Mouse (Mus musculus): ENCODE measurements around the gene Olfr883. TPM values are rescaled to one million over a fixed set of nuclear protein-coding genes. Genes with fewer than 3 reads are reported as not detected.

The Olfr883 gene
- not detected in 2 replicates for polyA plus RNA-seq (2016; fragmentation: Nextera tagmentation; extraction: Ambion mirVana)

DNA sequence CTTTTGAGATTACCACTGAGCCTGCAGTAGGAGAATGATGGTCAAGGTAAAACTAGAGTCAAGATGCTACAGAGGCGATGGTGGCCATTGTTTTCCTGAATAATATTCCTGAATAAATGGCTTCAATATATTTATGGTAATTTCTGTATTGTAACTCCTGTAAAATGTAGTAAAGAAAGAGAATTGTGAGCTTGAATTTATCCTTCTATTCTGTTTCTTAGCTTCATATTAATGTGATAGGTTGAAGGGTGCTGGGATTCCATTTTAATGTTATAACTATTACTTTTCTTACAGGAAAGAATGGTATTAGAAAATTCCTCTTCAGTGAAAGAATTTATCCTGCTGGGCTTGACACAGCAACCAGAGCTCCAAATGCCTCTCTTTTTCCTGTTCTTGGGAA lies at the start of gene Olfr883:
Gene Olfr883 (plus strand): TSS at position 301 of the 400 bp plus-strand sequence.
- Histone ChIP-seq H3K36me3 (no peaks in the 10 kb centered on the region), H3K27ac (replicated peaks) (no peak within 1 kb of the TSS), H3K4me1 (no peaks in the 10 kb centered on the region), H3K4me3 (no peak within 1 kb of the TSS), H3K27me3 (no peaks in the 10 kb centered on the region), H3K4me2 (replicated peaks) (no peak within 1 kb of the TSS), H3K9ac (replicated peaks) (no peak within 1 kb of the TSS), H3K9me3 (no peaks in the 10 kb centered on the region)
- 70% methylated on average over 1 of the region's 1 CpGs for whole genome bisulfite sequencing
- ATAC-seq (ENCODE audit: low FRiP score, low read depth), result no peak

DNA sequence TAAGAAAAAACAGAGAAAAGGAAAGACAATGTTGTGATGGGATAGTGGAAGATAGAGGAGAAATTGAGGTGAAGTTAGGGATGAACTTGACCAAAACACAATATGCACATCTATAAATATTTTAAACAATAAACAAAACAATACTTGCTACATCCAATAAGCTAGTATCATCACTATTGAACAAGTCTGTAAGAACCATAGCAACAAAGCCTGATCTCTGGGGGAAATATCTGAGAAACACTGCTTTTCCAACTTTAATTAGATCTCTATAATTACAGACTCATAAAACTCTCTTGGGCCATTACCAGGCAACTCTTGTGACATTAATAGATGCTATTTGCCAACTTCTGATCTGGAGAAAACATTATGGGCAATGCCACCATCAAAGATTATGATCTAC lies 34.1 kb upstream of the Olfr883 start, which contains the start of gene Olfr881:
Gene Olfr881 (plus strand): TSS at position 301 of the 400 bp plus-strand sequence.
- no peak within 1 kb of the TSS for H3K4me3 ChIP-seq
- no peaks in the 10 kb centered on the region for H3K9me3 ChIP-seq
- H3K4me1 ChIP-seq, result no peaks in the 10 kb centered on the region
- no peaks in the 10 kb centered on the region for H3K36me3 ChIP-seq
- no peak within 1 kb of the TSS for H3K27ac ChIP-seq (replicated peaks)
- H3K27me3 ChIP-seq, result no peaks in the 10 kb centered on the region
- H3K4me2 ChIP-seq (replicated peaks), result no peak within 1 kb of the TSS
- no peak within 1 kb of the TSS for H3K9ac ChIP-seq (replicated peaks)
- ATAC-seq (ENCODE audit: low FRiP score, low read depth), result no peak

DNA sequence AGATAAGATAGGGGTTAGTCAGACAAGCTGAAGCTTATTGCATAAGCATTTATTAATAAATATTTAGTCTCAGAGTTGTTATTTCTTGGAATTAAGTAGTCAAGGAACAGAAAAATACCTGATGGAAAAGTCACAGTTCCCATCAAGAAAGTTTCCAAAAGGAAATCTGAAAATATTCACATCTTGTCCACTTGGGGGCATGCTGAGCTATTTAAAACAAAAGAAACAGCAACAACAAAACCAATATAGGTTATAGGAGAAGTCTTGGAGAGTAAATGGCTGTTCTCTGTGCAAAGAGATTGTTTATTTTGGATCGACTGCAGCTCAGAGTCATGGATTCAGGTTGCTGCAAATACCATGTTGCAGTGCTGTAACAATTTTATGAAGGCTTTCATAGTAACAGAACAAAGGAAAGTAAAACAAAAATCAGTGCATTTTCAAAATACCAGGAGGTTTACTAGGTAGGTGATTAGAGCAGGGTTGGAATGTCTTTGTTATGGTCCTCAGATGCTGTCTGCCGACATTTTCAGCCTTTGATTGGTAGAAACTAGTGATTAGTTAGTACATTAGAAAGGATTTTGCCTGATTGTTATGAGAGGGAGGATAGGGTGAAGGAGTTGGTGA lies 26.9 kb upstream of the Olfr883 start:
- Histone ChIP-seq H3K4me2 (replicated peaks) (no peak overlapping the region), H3K9ac (replicated peaks) (no peak overlapping the region), H3K4me3 (no peak overlapping the region), H3K9me3 (no peaks in the 10 kb centered on the region), H3K27me3 (no peaks in the 10 kb centered on the region), H3K36me3 (no peaks in the 10 kb centered on the region), H3K4me1 (no peaks in the 10 kb centered on the region), H3K27ac (replicated peaks) (no peak overlapping the region)
- WGBS, result 51% methylated on average over 2 of the region's 2 CpGs
- ATAC-seq (ENCODE audit: low FRiP score, low read depth), result no peak

DNA sequence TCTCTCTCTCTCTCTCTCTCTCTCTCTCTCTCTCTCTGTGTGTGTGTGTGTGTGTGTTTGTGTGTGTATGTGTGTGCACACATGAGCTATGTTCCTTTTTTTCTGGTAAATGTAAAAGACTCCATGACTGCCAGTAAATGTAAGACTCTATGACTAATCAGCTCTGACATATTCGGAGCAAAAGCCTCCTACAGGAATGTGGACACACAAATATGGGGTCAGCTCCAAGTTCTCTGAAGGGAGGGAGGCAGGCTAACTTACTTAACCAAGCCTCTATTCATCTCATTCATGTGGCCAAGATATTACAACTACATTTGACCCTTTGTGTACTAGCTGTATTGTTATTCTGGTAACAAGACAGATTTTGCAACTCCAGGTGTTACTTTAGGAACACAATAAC lies 25.6 kb upstream of the Olfr883 start:
- no peak for ATAC-seq (ENCODE audit: low FRiP score, low read depth)

GRCm38 (mm10) chr9:38046255-38046654 lies 20.6 kb downstream of the Olfr883 start, which contains the start of gene Olfr884:
Gene Olfr884, plus strand, starts transcription at chr9:38046555.
- Histone ChIP-seq H3K9ac (replicated peaks) (no peak within 1 kb of the TSS), H3K27ac (replicated peaks) (no peak within 1 kb of the TSS), H3K27me3 (no peaks in the 10 kb centered on the region), H3K36me3 (no peaks in the 10 kb centered on the region), H3K4me2 (replicated peaks) (no peak within 1 kb of the TSS), H3K4me3 (no peak within 1 kb of the TSS), H3K4me1 (no peaks in the 10 kb centered on the region), H3K9me3 (no peaks in the 10 kb centered on the region)
- 74% methylated on average over 1 of the region's 1 CpGs for WGBS
- no peak for ATAC-seq (ENCODE audit: low FRiP score, low read depth)

More for the DNA sequence above, 25.6 kb upstream of the Olfr883 start:
- Histone ChIP-seq H3K9me3 (no peaks in the 10 kb centered on the region), H3K4me2 (replicated peaks) (no peak overlapping the region), H3K4me1 (no peaks in the 10 kb centered on the region), H3K9ac (replicated peaks) (no peak overlapping the region), H3K4me3 (no peak overlapping the region), H3K27me3 (no peaks in the 10 kb centered on the region), H3K36me3 (no peaks in the 10 kb centered on the region), H3K27ac (replicated peaks) (no peak overlapping the region)
- 75% methylated on average over 1 of the region's 1 CpGs for WGBS

DNA sequence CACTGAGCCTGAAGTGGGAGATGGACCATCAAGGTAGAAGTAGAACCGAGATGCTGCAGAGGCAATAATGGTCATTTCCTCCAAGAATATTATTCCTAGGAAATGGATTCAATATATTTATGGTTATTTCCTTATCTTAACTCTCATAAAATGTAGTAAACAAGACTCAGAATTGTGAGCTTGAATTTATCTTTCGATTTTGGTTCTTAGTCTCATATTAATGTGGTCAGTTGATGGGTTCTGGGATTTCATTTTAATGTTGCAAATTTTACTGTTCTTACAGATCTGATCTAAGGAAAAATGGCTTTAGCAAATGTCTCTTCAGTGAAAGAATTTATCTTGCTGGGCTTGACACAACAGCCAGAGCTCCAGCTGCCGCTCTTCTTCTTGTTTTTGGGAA lies 35.4 kb downstream of the Olfr883 start, which contains the start of gene Olfr885:
Gene Olfr885 (plus strand): TSS at position 301 of the 400 bp plus-strand sequence.
- Histone ChIP-seq H3K9me3 (no peaks in the 10 kb centered on the region), H3K4me1 (no peaks in the 10 kb centered on the region), H3K27me3 (no peaks in the 10 kb centered on the region), H3K4me3 (no peak within 1 kb of the TSS), H3K36me3 (no peaks in the 10 kb centered on the region), H3K27ac (replicated peaks) (no peak within 1 kb of the TSS), H3K4me2 (replicated peaks) (no peak within 1 kb of the TSS), H3K9ac (replicated peaks) (no peak within 1 kb of the TSS)
- no peak for ATAC-seq (ENCODE audit: low FRiP score, low read depth)
- 93% methylated on average over 3 of the region's 3 CpGs for WGBS

Other genes with a start within 250 kb of the Olfr883 start
- gene Olfr876, start 222.8 kb upstream of the Olfr883 start, polyA plus RNA-seq (2016; fragmentation: Nextera tagmentation; extraction: Ambion mirVana), result not detected in 2 replicates
- gene Olfr877, start 171.5 kb upstream of the Olfr883 start, polyA plus RNA-seq (2016; fragmentation: Nextera tagmentation; extraction: Ambion mirVana), result not detected in 2 replicates
- not detected in 2 replicates for gene Olfr145, start 129.1 kb upstream of the Olfr883 start, polyA plus RNA-seq (2016; fragmentation: Nextera tagmentation; extraction: Ambion mirVana)
- gene Olfr878, start 108.0 kb upstream of the Olfr883 start, polyA plus RNA-seq (2016; fragmentation: Nextera tagmentation; extraction: Ambion mirVana), result not detected in 2 replicates
- gene Olfr881, start 34.0 kb upstream of the Olfr883 start, polyA plus RNA-seq (2016; fragmentation: Nextera tagmentation; extraction: Ambion mirVana), result not detected in 2 replicates
- gene Olfr884, start 20.7 kb downstream of the Olfr883 start, polyA plus RNA-seq (2016; fragmentation: Nextera tagmentation; extraction: Ambion mirVana), result not detected in 2 replicates
- not detected in 2 replicates for gene Olfr885, start 35.5 kb downstream of the Olfr883 start, polyA plus RNA-seq (2016; fragmentation: Nextera tagmentation; extraction: Ambion mirVana)
- gene Olfr887, start 58.3 kb downstream of the Olfr883 start, polyA plus RNA-seq (2016; fragmentation: Nextera tagmentation; extraction: Ambion mirVana), result not detected in 2 replicates
- not detected in 2 replicates for gene Olfr888, start 82.3 kb downstream of the Olfr883 start, polyA plus RNA-seq (2016; fragmentation: Nextera tagmentation; extraction: Ambion mirVana)
- gene Olfr889, start 89.4 kb downstream of the Olfr883 start, polyA plus RNA-seq (2016; fragmentation: Nextera tagmentation; extraction: Ambion mirVana), result 0.08 TPM in 2 replicates
- gene Olfr890, start 116.7 kb downstream of the Olfr883 start, polyA plus RNA-seq (2016; fragmentation: Nextera tagmentation; extraction: Ambion mirVana), result not detected in 2 replicates
- gene Olfr891, start 155.0 kb downstream of the Olfr883 start, polyA plus RNA-seq (2016; fragmentation: Nextera tagmentation; extraction: Ambion mirVana), result not detected in 2 replicates
- not detected in 2 replicates for gene Olfr893, start 182.6 kb downstream of the Olfr883 start, polyA plus RNA-seq (2016; fragmentation: Nextera tagmentation; extraction: Ambion mirVana)
- gene Olfr894, start 192.2 kb downstream of the Olfr883 start, polyA plus RNA-seq (2016; fragmentation: Nextera tagmentation; extraction: Ambion mirVana), result not detected in 2 replicates
- not detected in 2 replicates for gene Olfr143, start 227.0 kb downstream of the Olfr883 start, polyA plus RNA-seq (2016; fragmentation: Nextera tagmentation; extraction: Ambion mirVana)
- gene Olfr895, start 242.0 kb downstream of the Olfr883 start, polyA plus RNA-seq (2016; fragmentation: Nextera tagmentation; extraction: Ambion mirVana), result not detected in 2 replicates